ENCODE assay signal across 6 mouse cellular contexts in genomic region chr17:64698516-64698915, GRCm38 (mm10).
"Had no signal": no experiment of that assay in that cellular context is flagged by ENCODE, and none has a peak within 500 bp of the region (broad histone marks: within the 10 kb centered on the region; RNA-seq: fewer than 3 reads in every experiment).

No protein-coding gene starts in this region.

- DNase-seq: lung, adult 2 months; lung, postnatal 14 days; lung, postnatal 36 days; right cerebral cortex, postnatal 14 days; thymus, adult 2 months; thymus, postnatal 25 days had no signal
